Mouse (Mus musculus) lung, adult 2 months (tissue): Measurements from ENCODE around the gene Cog6.

Source experiments
- CTCF ChIP-seq: fragments of 200-500 bp; IDR thresholded peaks from 2 replicates; pipeline ENCODE4 v1.5.1; 2011; ENCODE audit warnings: mild to moderate bottlenecking, low read length, control low read depth; ENCODE audit not compliant: insufficient read depth
- POLR2A ChIP-seq: fragments of 200-500 bp; IDR thresholded peaks from 2 replicates; pipeline ENCODE4 v1.6.1; 2011; ENCODE audit warnings: low read depth, mild to moderate bottlenecking, control low read depth, low read length, borderline replicate concordance; ENCODE audit errors: extremely low read depth

DNA sequence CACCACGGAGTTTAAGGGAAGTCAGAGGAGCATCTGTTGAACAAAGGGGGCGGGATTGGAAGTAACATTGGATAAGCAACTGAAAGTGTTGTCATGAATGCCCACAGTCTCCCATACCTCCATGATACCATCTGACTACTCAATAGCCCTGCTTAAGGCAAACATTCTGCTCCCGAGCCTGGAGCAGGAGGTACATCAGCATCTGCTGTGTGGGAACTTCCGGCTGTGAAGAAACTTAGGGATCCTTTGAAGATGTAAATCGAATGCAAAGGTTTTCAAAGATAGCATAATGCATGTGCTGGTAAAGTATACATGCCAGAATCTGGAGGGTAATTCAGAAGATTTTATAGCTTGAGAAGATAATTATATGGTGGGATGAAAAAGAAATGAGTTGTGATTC is 21.9 kb upstream of the Cog6 start:
- TF ChIP-seq CTCF: no peak
- TF ChIP-seq POLR2A: no peak
